Mouse (Mus musculus): ENCODE data around the gene Zfand6. TPM values are rescaled to one million over a fixed set of nuclear protein-coding genes. Genes with fewer than 3 reads are reported as not detected.

The Zfand6 gene
- polyA plus RNA-seq, 1 experiment from 2014 or later = 133 TPM

- Histone ChIP-seq H3K4me2 (replicated peaks; ENCODE audit: low read depth, low read length) (no peak overlapping the region), H3K4me1 (ENCODE audit: insufficient read depth, low read depth, low read length) (no peaks in the 10 kb centered on the region), H3K27ac (ENCODE audit: low read length) (no peak overlapping the region), H3K4me3 (ENCODE audit: low read depth, low read length) (no peak overlapping the region), H3K27me3 (replicated peaks; ENCODE audit: insufficient read depth, low read length) (no peaks in the 10 kb centered on the region), H3K36me3 (ENCODE audit: insufficient read depth, low read length) (no peaks in the 10 kb centered on the region), H3K9ac (replicated peaks; ENCODE audit: low read depth) (no peak overlapping the region), H3K9me3 (ENCODE audit: low read length) (no peaks in the 10 kb centered on the region)
- DNase-seq (ENCODE audit: low spot score) (no peak), ATAC-seq (no peak)
- TF ChIP-seq CTCF (IDR thresholded peaks at IDR 0.05) (no peak), EP300 (IDR thresholded peaks at IDR 0.05) (no peak)
Measured at GRCm38 (mm10) chr7:84710287-84710958, 20.7 kb upstream of the Zfand6 start.

GRCm38 (mm10) chr7:84706877-84707276 lies 17.1 kb upstream of the Zfand6 start:
- Histone ChIP-seq H3K36me3 (ENCODE audit: insufficient read depth, low read length) (no peaks in the 10 kb centered on the region), H3K27ac (ENCODE audit: low read length) (no peak overlapping the region), H3K9me3 (ENCODE audit: low read length) (no peaks in the 10 kb centered on the region), H3K4me1 (ENCODE audit: insufficient read depth, low read depth, low read length) (no peaks in the 10 kb centered on the region), H3K9ac (replicated peaks; ENCODE audit: low read depth) (no peak overlapping the region), H3K4me2 (replicated peaks; ENCODE audit: low read depth, low read length) (no peak overlapping the region), H3K4me3 (ENCODE audit: low read depth, low read length) (no peak overlapping the region), H3K27me3 (replicated peaks; ENCODE audit: insufficient read depth, low read length) (no peaks in the 10 kb centered on the region)
- TF ChIP-seq CTCF (IDR thresholded peaks at IDR 0.05) (no peak), EP300 (IDR thresholded peaks at IDR 0.05) (no peak)
- WGBS = 78% methylated on average over 3 of the region's 3 CpGs
- ATAC-seq (no peak), DNase-seq (ENCODE audit: low spot score) (no peak)

- Histone ChIP-seq H3K4me1 (ENCODE audit: insufficient read depth, low read depth, low read length) (peaks cover 12% of the 10 kb centered on the region; the same call in 1 of the 2 replicates), H3K9me3 (ENCODE audit: low read length) (no peaks in the 10 kb centered on the region), H3K9ac (replicated peaks; ENCODE audit: low read depth) (0 out of 2 replicates have a peak overlapping the region, but pooled peaks have one; percentile 1), H3K27me3 (replicated peaks; ENCODE audit: insufficient read depth, low read length) (no peaks in the 10 kb centered on the region), H3K27ac (ENCODE audit: low read length) (peak overlapping the region; percentile 51), H3K36me3 (ENCODE audit: insufficient read depth, low read length) (no peaks in the 10 kb centered on the region), H3K4me2 (replicated peaks; ENCODE audit: low read depth, low read length) (peak overlapping the region; percentile 82), H3K4me3 (ENCODE audit: low read depth, low read length) (peak overlapping the region; percentile 84)
- ATAC-seq (no peak), DNase-seq (ENCODE audit: low spot score) (no peak)
- TF ChIP-seq EP300 (IDR thresholded peaks at IDR 0.05) (no peak), CTCF (IDR thresholded peaks at IDR 0.05) (no peak)
- 4% methylated on average over 19 of the region's 19 CpGs for WGBS
Measured at GRCm38 (mm10) chr7:84690101-84690509, 346 bp upstream of the Zfand6 start.

GRCm38 (mm10) chr7:84687653-84688580 lies 1.8 kb downstream of the Zfand6 start:
- peak overlapping the region; percentile 33 for H3K27ac ChIP-seq (ENCODE audit: low read length)
- 43% methylated on average over 12 of the region's 12 CpGs for WGBS
- no peaks in the 10 kb centered on the region for H3K36me3 ChIP-seq (ENCODE audit: insufficient read depth, low read length)
- ATAC-seq (no peak), DNase-seq (ENCODE audit: low spot score) (peak; percentile 17)
- H3K4me1 ChIP-seq (ENCODE audit: insufficient read depth, low read depth, low read length) = peaks cover 12% of the 10 kb centered on the region; the same call in 1 of the 2 replicates
- H3K9ac ChIP-seq (replicated peaks; ENCODE audit: low read depth) = no peak overlapping the region
- TF ChIP-seq EP300 (IDR thresholded peaks at IDR 0.05) (no peak), CTCF (IDR thresholded peaks at IDR 0.05) (no peak)
- H3K9me3 ChIP-seq (ENCODE audit: low read length) = no peaks in the 10 kb centered on the region
- peak overlapping the region; percentile 84; the same call in 1 of the 2 replicates for H3K4me3 ChIP-seq (ENCODE audit: low read depth, low read length)
- H3K4me2 ChIP-seq (replicated peaks; ENCODE audit: low read depth, low read length) = peak overlapping the region; percentile 82
- H3K27me3 ChIP-seq (replicated peaks; ENCODE audit: insufficient read depth, low read length) = no peaks in the 10 kb centered on the region

- Histone ChIP-seq H3K4me3 (ENCODE audit: low read depth, low read length) (no peak overlapping the region), H3K9me3 (ENCODE audit: low read length) (no peaks in the 10 kb centered on the region)
Measured at GRCm38 (mm10) chr7:84686380-84686779, 3.4 kb downstream of the Zfand6 start.

GRCm38 (mm10) chr7:84684675-84685074 lies 5.1 kb downstream of the Zfand6 start:
- TF ChIP-seq CTCF (IDR thresholded peaks at IDR 0.05) (no peak), EP300 (IDR thresholded peaks at IDR 0.05) (no peak)
- Histone ChIP-seq H3K4me3 (ENCODE audit: low read depth, low read length) (no peak overlapping the region), H3K9ac (replicated peaks; ENCODE audit: low read depth) (no peak overlapping the region), H3K27me3 (replicated peaks; ENCODE audit: insufficient read depth, low read length) (no peaks in the 10 kb centered on the region), H3K9me3 (ENCODE audit: low read length) (no peaks in the 10 kb centered on the region), H3K36me3 (ENCODE audit: insufficient read depth, low read length) (no peaks in the 10 kb centered on the region), H3K27ac (ENCODE audit: low read length) (no peak overlapping the region), H3K4me2 (replicated peaks; ENCODE audit: low read depth, low read length) (no peak overlapping the region), H3K4me1 (ENCODE audit: insufficient read depth, low read depth, low read length) (peaks cover 8% of the 10 kb centered on the region; the same call in 1 of the 2 replicates)
- ATAC-seq = no peak
- WGBS = 68% methylated on average over 1 of the region's 1 CpGs
- DNase-seq (ENCODE audit: low spot score) = no peak

More at GRCm38 (mm10) chr7:84686380-84686779, 3.4 kb downstream of the Zfand6 start:
- no peak overlapping the region for H3K27ac ChIP-seq (ENCODE audit: low read length)
- no peak overlapping the region for H3K9ac ChIP-seq (replicated peaks; ENCODE audit: low read depth)
- DNase-seq (ENCODE audit: low spot score) (no peak), ATAC-seq (no peak)
- no peaks in the 10 kb centered on the region for H3K27me3 ChIP-seq (replicated peaks; ENCODE audit: insufficient read depth, low read length)
- H3K4me2 ChIP-seq (replicated peaks; ENCODE audit: low read depth, low read length) = no peak overlapping the region
- 72% methylated on average over 2 of the region's 2 CpGs for WGBS
- no peaks in the 10 kb centered on the region for H3K36me3 ChIP-seq (ENCODE audit: insufficient read depth, low read length)
- TF ChIP-seq CTCF (IDR thresholded peaks at IDR 0.05) (no peak), EP300 (IDR thresholded peaks at IDR 0.05) (no peak)
- H3K4me1 ChIP-seq (ENCODE audit: insufficient read depth, low read depth, low read length) = peaks cover 12% of the 10 kb centered on the region; the same call in 1 of the 2 replicates
